Mouse (Mus musculus) NIH3T3 (cell line): ENCODE measurements around the gene Tmem41a.
A peak's percentile ranks its signal among the peaks of the same experiment; 100 is the strongest.
"Not testable (repeated sequence)": the region's sequence is repeated elsewhere in the genome, so short reads cannot be mapped to it uniquely, and the experiment has no call there.

Experiments used
- DNase-seq: peaks from one replicate; pipeline ENCODE4 v3.0.0-alpha.2; 2012; ENCODE audit warnings: low read depth

The Tmem41a gene

DNA sequence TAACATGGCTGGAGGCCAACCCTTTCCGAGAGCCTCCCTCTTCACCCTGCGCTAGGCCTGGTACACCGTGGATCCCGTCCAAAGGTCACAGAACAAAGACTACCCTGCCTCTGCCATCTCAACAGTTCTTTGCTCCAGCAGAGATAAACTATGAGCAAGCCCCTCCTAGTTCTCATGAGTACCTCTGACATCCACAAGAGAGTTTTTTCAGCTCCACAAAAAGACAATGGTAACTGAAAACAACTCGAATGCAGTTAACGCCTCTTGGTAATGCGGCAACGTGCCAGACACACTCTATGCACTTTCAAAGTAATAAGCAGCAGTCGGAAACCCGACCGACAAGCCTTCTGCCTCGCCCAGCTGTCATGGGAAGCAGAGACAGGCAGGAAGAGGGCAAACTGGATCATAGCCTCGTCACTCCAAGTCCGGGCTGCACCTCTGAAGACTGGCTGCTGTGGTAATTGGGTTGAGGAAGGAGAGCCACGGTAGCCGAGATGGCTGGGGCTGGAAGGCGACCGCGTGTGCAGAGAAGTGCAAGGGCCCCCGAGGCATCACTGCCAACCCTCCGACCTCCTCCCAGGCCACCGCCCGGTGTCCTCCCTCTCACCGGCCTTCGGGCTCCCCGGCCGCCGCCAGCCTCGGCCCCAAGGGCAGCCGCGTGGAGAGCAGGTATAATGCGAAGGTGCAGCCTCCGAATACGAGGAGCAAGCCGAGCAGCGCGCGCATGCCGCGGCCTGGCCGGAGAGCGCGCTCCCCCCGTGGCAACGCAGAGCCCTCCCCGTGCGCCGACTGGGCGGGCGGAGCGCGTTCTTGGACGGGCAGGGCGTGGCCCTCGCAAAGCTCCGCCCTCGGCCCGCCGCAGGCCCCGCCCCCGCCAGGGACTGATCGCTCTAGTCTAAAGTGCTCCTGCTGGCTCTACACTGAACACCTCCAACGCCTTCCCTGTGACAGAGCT, at the start of gene Tmem41a:
Gene Tmem41a, minus strand, starts transcription at position 792 of the 955 bp plus-strand sequence.
- DNase-seq, result peak; percentile 93

DNA sequence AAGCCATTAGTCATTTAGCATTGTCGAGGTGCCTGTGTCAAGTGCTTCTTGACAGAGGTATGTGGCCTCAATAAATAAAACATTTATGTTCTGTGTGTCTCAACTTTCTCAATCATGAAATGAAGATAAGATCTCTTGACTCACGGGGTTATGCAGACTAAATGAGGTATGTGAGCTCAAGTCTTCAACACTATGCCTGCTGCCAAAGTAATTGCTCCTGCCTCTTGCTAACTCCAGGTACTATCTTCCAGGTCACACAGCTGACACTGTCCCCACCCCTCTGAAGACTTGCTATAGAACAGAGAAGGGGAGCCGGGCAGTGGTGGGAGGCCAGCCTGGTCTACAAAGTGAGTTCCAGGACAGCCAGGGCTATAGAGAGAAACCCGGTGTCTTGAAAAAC, 49.0 kb upstream of the Tmem41a start:
- peak; percentile 51 for DNase-seq

DNA sequence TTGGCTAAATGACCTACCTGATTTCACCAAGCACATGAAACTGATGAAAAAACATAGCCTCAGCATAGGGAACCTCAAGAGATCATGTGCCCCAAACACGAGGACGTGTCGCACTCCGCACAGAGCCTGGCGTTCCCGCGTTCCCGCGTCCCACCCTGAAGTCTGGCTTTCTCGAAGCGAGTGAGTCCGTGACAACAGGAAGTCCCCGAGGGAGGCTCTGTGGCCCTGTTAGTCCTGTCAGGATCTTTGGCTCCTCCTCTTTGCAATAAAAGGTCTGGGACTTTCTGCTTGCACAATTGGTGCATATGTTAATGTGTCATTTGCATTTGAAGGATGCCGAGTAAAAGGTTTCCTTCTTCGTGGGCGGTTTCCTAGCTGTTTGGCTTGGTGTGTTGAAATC, 48.0 kb upstream of the Tmem41a start, which contains the start of gene Liph:
Gene Liph, minus strand, starts transcription at position 360 of the 400 bp plus-strand sequence.
- DNase-seq, result peak; percentile 32

DNA sequence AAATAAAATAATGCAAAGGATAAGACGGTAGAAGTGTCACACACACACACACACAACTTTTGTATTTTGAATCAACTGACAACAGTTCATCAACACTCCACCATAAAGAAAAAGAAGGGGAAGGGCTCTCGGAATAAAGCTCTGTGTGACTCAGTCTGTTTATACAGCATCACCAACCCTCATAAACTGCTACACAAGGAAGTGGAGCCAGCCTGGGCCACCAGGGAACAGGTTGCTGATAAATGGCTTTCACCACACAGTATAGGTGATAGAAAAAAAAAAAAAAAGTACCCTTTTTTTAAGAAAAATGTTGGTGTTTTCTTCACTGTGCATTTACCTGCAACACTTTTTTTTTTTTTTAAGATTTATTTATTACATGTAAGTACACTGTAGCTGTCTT, 44.4 kb upstream of the Tmem41a start:
- DNase-seq, result no peak

DNA sequence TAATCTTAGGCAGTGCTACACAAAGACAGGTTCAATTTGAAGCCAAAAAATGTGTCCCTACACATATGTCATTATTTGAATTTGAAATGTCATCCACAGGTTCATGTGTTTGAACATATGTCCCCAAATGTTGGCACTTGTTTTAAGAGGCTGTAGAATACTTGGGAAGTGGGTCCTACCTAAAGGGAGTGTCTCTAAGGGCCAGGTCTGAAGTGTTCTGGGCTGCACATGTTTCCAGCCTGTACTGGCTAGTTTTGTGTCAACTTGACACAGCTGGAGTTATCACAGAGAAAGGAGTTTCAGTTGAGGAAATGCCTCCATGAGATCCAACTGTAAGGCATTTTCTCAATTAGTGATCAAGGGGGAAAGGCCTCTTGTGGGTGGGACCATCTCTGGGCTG, 43.5 kb upstream of the Tmem41a start:
- not testable (repeated sequence) for DNase-seq

GRCm38 (mm10) chr16:21987956-21988355, 40.6 kb upstream of the Tmem41a start:
- no peak for DNase-seq

DNA sequence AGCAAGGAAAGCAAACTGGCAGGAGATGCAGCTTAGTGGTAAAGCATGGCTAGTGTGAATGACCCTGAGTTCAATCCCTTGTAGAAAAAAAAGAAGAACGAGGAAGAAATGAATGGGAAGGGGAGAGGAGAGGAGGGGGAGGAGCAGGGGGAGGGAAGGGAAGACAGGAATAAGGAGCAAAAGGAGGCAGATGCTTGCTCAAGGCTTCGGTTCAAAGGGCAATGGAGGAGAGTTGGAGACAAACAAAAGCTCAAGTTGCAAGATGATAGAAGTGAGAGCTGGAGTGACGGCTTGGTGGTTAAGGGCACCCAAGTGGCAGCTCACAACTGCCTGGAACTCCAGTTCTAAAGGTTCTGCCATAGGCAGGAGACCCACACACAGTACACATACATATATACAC, 38.8 kb upstream of the Tmem41a start:
- DNase-seq, result no peak

DNA sequence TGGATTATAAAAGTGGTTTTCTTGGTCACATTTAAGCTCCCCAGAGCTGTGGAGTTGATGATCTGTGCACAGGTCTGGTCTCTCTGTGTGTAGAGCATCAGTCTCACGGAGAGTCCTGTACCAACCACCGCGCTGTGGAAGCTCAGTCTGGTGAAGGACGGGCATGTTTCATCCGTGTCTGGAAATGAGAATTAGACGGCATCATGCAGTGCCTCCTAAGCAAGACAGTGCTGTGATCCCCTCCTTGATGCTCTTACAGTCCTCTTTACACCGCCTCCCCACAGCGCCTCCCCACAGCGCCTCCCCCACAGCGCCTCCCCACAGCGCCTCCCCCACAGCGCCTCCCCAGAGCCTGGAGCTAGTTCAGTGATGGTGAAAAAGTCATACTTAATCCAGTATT, 36.7 kb upstream of the Tmem41a start:
- no peak for DNase-seq

DNA sequence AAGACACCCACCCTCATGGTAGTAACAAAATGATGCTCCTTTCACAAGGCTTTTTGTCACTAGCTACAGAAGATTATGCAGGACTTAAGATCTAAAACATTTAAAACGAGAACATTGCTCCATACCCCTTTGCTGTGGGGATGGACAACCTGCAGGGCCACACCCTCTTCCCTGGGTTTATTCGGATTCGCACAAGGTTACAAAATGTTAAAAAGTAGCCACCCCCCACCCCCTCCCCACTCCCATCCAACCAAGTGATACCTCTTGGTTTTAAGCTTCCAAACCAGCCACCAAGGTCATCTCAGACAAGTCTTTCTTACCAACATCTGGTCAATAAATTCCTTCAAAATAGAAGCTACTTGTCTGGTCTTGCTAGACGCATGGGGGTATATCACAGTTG, 36.2 kb upstream of the Tmem41a start:
- no peak for DNase-seq

GRCm38 (mm10) chr16:21983146-21983545, 35.8 kb upstream of the Tmem41a start:
- DNase-seq, result no peak

GRCm38 (mm10) chr16:21977347-21977746, 30.0 kb upstream of the Tmem41a start:
- no peak for DNase-seq

GRCm38 (mm10) chr16:21976203-21976602, 28.9 kb upstream of the Tmem41a start:
- peak; percentile 90 for DNase-seq

DNA sequence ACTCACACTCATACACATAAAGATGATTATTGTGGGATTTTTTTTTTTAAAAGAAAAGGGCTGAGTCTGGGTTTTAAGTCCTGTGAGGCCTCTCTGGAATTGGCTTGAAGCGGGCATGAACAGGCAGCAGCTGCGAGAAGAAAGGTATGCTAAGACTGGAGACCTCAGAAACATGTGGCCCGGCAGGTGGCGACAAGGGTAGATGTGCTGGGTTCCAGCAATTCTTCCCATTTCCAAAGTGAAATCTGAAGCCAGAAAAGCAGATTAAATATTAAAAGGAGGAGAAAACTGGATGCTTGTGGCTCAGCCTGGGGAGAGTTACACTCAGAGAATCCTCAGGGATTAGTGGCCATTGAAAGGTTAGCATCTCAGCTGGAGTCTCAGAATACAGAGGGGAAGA, 24.1 kb upstream of the Tmem41a start:
- no peak for DNase-seq

- DNase-seq, result no peak
Measured at GRCm38 (mm10) chr16:21970536-21970935, 23.2 kb upstream of the Tmem41a start.

DNA sequence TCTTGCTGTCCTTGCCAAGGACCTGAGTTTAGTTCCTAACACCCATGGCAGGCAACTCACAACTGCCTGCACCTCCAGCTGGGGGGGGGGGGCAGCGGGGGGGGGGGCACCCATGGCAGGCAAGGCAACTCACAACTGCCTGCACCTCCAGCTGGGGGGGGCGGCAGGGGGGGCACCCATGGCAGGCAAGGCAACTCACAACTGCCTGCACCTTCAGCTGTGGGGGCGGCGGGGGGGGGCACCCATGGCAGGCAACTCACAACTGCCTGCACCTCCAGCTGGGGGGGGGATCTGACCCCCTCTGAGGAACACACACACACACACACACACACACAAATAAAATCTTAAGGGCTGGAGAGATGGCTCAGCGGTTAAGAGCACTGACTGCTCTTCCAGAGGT, 22.5 kb upstream of the Tmem41a start:
- DNase-seq, result no peak

DNA sequence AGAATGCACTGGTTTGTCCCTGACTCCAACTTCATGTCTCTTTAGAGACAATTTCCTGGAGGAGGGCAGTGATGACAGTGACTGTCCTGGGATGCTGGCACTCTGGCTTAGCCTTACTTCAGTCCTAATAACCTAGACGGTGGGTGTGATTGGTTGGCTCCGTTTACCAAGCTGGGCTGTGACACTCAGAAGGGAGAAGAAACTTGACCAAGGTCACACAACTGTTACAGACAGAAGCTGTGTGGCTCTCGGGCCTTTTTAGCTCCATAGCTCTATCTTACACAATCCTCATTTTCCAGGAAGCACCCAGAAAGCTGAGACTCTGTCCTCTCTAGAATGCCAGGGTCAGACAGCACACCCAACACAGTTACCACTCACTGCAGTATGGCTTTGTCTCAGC, 18.2 kb upstream of the Tmem41a start:
- no peak for DNase-seq

GRCm38 (mm10) chr16:21955591-21955990, 8.2 kb upstream of the Tmem41a start:
- DNase-seq, result peak; percentile 65

GRCm38 (mm10) chr16:21928471-21928870, 18.9 kb downstream of the Tmem41a start:
- no peak for DNase-seq

DNA sequence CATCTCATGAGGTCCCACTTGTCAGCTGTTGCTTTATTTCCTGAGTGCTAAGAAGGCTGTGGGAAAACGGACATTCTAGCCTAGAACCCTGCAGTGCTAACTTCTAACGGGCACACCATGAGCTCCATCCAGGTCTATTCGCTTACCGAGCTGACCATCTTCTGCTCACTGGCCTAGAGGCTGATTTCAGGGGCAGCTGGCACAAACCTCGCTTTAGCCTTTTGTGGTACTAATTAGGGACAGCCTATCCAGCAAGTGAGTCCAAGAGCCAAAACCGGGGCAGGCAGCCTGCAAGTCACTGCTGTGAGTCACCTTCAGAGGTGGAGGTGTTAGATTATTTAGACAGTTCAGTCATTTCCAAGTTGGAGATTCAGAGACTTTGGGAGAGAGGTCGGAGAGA, 30.7 kb downstream of the Tmem41a start:
- DNase-seq, result no peak

DNA sequence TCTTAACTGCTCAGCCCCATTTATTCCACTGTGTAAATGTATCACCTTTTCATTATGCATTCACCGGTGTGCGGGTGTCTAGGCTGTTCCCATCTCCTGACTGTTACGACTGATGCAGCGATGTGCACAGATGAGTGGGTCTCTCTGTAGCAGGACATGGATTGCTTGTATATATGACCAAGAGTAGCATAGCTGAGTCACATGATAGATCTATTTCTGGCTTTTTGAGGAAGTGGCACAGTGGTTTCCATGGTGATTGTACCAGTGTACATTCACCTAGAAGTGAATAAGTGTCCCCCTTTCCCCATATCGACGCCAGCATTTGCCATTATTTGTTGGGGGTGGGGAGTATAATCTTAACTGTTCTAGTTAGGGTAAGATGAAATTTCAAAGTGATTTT, 34.0 kb downstream of the Tmem41a start:
- no peak for DNase-seq

DNA sequence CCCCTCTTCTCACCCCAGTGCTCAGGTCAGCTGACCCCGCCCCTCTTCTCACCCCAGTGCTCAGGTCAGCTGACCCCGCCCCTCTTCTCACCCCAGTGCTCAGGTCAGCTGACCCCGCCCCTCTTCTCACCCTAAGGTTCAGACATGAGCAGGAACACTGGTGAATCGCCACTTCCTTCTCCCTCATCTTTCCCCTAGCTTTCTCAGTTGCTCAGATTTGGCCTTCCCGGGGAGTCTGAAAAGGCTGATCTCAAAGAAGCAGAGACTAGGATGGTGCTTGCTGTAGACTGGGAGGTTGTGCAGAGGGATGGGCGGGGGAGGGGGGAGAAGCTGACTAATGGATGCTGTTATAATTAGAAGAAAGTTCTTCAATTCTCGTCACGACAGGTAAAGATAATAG, 38.4 kb downstream of the Tmem41a start:
- DNase-seq, result not testable (repeated sequence)

DNA sequence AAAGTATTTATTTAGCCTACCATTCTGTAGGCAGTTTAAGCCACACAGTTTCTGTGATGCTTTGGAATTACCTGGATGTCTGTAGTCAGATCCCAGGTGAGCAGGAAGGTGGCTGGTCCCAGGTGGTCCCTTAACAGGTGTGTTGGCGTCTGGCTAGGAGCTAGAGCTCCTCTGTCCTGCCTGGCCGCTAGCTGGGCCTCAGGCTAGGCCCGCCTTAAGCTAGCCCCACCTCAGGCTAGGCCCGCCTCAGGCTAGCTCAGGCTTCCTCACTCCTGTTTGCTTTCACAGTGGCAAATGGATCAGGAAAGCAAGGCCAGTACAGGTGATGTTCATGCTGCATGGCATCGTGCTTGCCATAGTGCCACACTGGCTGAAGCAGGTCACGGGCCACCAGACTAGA, 40.5 kb downstream of the Tmem41a start:
- DNase-seq, result no peak

DNA sequence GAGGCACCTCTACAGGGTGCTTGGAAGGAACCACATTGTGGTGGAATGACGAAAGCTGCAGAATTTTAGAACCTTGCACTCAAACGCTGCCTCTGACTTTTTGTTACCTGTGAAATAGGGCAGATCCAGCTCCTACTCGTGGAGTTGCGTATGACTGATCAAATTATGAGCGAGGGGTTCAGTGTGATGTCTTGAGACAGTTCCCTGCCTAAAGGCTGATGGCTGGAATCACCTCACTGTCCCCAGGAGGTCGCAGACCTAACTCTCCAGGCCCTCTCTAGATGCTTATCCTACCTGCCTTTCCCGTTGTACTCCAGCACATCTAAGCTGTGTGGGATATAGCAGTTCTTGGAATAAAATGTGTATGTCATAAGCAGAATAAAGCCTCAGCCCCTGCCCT, 41.4 kb downstream of the Tmem41a start:
- no peak for DNase-seq

- DNase-seq, result no peak
Measured at GRCm38 (mm10) chr16:21904636-21905035, 42.7 kb downstream of the Tmem41a start.
